Mouse (Mus musculus) adrenal gland, postnatal 10 days (tissue): Measurements from ENCODE around the gene Hfe2. TPM values are rescaled to one million over a fixed set of nuclear protein-coding genes. Genes with fewer than 3 reads are reported as not detected.

Experiments
- DNase-seq: peaks from one replicate; pipeline ENCODE4 v3.0.0; 2021; ENCODE audit warnings: mixed read lengths
- total RNA-seq, 2 experiments: library from RNA; stranded (reverse); gene quantifications; 2 replicates each; pipeline ENCODE4 v1.2.3; 2021

The Hfe2 gene
- total RNA-seq, 2 experiments from 2014 or later: 14.0 to 29.6 TPM

- peak; percentile 83 for DNase-seq
These were observed 50.5 kb downstream of the Hfe2 start for GRCm38 (mm10) chr3:96575272-96575984.

GRCm38 (mm10) chr3:96576005-96576658 lies 51.2 kb downstream of the Hfe2 start:
- DNase-seq: peak; percentile 85

- peak; percentile 92 for DNase-seq
These were observed 51.9 kb downstream of the Hfe2 start, which contains the start of gene Gm16253 for GRCm38 (mm10) chr3:96576690-96577541. Gene Gm16253, plus strand, starts transcription at chr3:96576984.

- DNase-seq: no peak
These were observed 52.6 kb downstream of the Hfe2 start for GRCm38 (mm10) chr3:96577566-96577965.

Other genes with a start within 250 kb of the Hfe2 start
- gene Fcgr1, start 231.2 kb upstream of the Hfe2 start, total RNA-seq: under 1 TPM; 0.84 to 0.88 TPM
- gene BC107364, start 72.9 kb upstream of the Hfe2 start, total RNA-seq: not detected
- 100 to 1,000 TPM; 601 to 945 TPM for gene Txnip, start 32.8 kb downstream of the Hfe2 start, total RNA-seq
- under 1 TPM in 1 of 2 experiments, not detected in 1; 0.61 TPM for gene Gm16253, start 51.8 kb downstream of the Hfe2 start, total RNA-seq
- gene Polr3gl, start 69.0 kb downstream of the Hfe2 start, total RNA-seq: 10 to 100 TPM; 29.3 to 34.3 TPM
- under 1 TPM; 0.54 to 0.55 TPM for gene Ankrd34a, start 71.5 kb downstream of the Hfe2 start, total RNA-seq
- gene Lix1l, start 76.0 kb downstream of the Hfe2 start, total RNA-seq: 10 to 100 TPM; 33.3 to 42.6 TPM
- 10 to 100 TPM; 68.8 to 72.9 TPM for gene Rbm8a, start 104.8 kb downstream of the Hfe2 start, total RNA-seq
- gene Pex11b, start 110.2 kb downstream of the Hfe2 start, total RNA-seq: 10 to 100 TPM; 46.7 to 48.4 TPM
- under 1 TPM; 0.24 to 0.33 TPM for gene Gm42957, start 110.3 kb downstream of the Hfe2 start, total RNA-seq
- gene Itga10, start 120.4 kb downstream of the Hfe2 start, total RNA-seq: 1 to 10 TPM; 1.8 to 2.0 TPM
- 1 to 10 TPM; 1.5 to 1.9 TPM for gene Ankrd35, start 145.0 kb downstream of the Hfe2 start, total RNA-seq
- gene Pias3, start 171.2 kb downstream of the Hfe2 start, total RNA-seq: 10 to 100 TPM; 22.0 to 32.0 TPM
- gene Nudt17, start 183.4 kb downstream of the Hfe2 start, total RNA-seq: 1 to 10 TPM; 3.1 to 5.3 TPM
- 10 to 100 TPM; 28.0 to 32.7 TPM for gene Polr3c, start 202.5 kb downstream of the Hfe2 start, total RNA-seq
- 10 to 100 TPM; 34.1 to 35.7 TPM for gene Rnf115, start 202.5 kb downstream of the Hfe2 start, total RNA-seq